Mouse (Mus musculus) stomach, postnatal 0 days (tissue): ENCODE results near the gene Samd4. TPM values are rescaled to one million over a fixed set of nuclear protein-coding genes. Genes with fewer than 3 reads are reported as not detected.
A peak's percentile ranks its signal among the peaks of the same experiment; 100 is the strongest.

ENCODE experiments used
- ATAC-seq: fragments of 200-750 bp; cut with Nextera tagmentation; 2 replicates; pipeline ENCODE4 v1.8.0; 2017; ENCODE audit not compliant: low FRiP score, low TSS enrichment
- DNase-seq: peaks from one replicate; pipeline ENCODE4 v3.0.0-alpha.2; 2016; ENCODE audit warnings: low spot score
- H3K27ac ChIP-seq: fragments of 300-500 bp; sonication (generic); replicated peaks from 2 replicates; pipeline ENCODE4 v1.5.1; 2014; ENCODE audit warnings: mild to moderate bottlenecking, control low read depth
- H3K27me3 ChIP-seq: fragments of 300-500 bp; sonication (generic); 2 replicates; pipeline ENCODE4 v1.6.1; 2014; ENCODE audit warnings: low read length; ENCODE audit not compliant: control insufficient read depth, insufficient read depth
- H3K36me3 ChIP-seq: fragments of 300-500 bp; sonication (generic); 2 replicates; pipeline ENCODE4 v1.6.1; 2014; ENCODE audit warnings: low read length, mixed read lengths; ENCODE audit not compliant: control insufficient read depth, insufficient read depth
- H3K4me1 ChIP-seq: fragments of 300-500 bp; sonication (generic); replicated peaks from 2 replicates; pipeline ENCODE4 v1.6.1; 2014; ENCODE audit warnings: antibody characterized with exemption; ENCODE audit not compliant: control insufficient read depth, insufficient read depth
- H3K4me2 ChIP-seq: fragments of 300-500 bp; sonication (generic); replicated peaks from 2 replicates; pipeline ENCODE4 v1.6.1; 2014; ENCODE audit warnings: low read depth, mild to moderate bottlenecking, control low read depth, moderate library complexity
- H3K4me3 ChIP-seq: fragments of 300-500 bp; sonication (generic); 2 replicates; pipeline ENCODE4 v1.5.1; 2014; ENCODE audit warnings: low read depth, low read length, control low read depth
- H3K9ac ChIP-seq: fragments of 300-500 bp; sonication (generic); 2 replicates; pipeline ENCODE4 v1.6.1; 2014; ENCODE audit warnings: mild to moderate bottlenecking, low read length, control low read depth, mixed read lengths
- H3K9me3 ChIP-seq: fragments of 300-500 bp; sonication (generic); 2 replicates; pipeline ENCODE4 v1.6.1; 2016; ENCODE audit warnings: low read length; ENCODE audit not compliant: control insufficient read depth
- CTCF ChIP-seq: IDR thresholded peaks from 2 replicates; pipeline ENCODE4 v1.5.1; 2016; ENCODE audit warnings: antibody characterized with exemption, low read depth, mild to moderate bottlenecking, moderate library complexity
- EP300 ChIP-seq: optimal IDR thresholded peaks from 2 replicates; pipeline ENCODE3; 2016; ENCODE audit warnings: antibody characterized with exemption
- WGBS: fragments of 180-500 bp; shearing (Covaris S2); extraction: QIAGEN DNeasy Blood & Tissue Kit; methylation state at CpG from one replicate; pipeline ENCODE4 v1.1.7; 2014; 5-methylcytosine and 5-hydroxymethylcytosine counted together
- polyA plus RNA-seq: library from polyadenylated mRNA; unstranded; fragments of >200 nt; fragmentation: Nextera tagmentation; extraction: Ambion mirVana; gene quantifications from 2 replicates; pipeline ENCODE4 v1.2.1, GENCODE M21; 2015

Gene Samd4
- polyA plus RNA-seq, 1 experiment from 2014 or later, result 4.1 TPM

- Histone ChIP-seq H3K9ac (no peak overlapping the region), H3K9me3 (no peaks in the 10 kb centered on the region), H3K4me2 (no peak overlapping the region), H3K27ac (no peak overlapping the region; the same call in 1 of the 2 replicates), H3K4me3 (no peak overlapping the region), H3K27me3 (no peaks in the 10 kb centered on the region), H3K36me3 (no peaks in the 10 kb centered on the region), H3K4me1 (0 out of 2 replicates have a peak, but pooled peaks cover 3% of the 10 kb centered on the region)
- no peak for ATAC-seq
- no peak for DNase-seq
- no peak for TF ChIP-seq CTCF
- TF ChIP-seq EP300, result no peak
- 39% methylated on average over 6 of the region's 6 CpGs for WGBS
Measured at GRCm38 (mm10) chr14:46941077-46941476, 58.4 kb downstream of the Samd4 start.

GRCm38 (mm10) chr14:46941896-46942812, 59.5 kb downstream of the Samd4 start:
- ATAC-seq (peak; percentile 67; the same call in 1 of the 2 replicates), DNase-seq (peak; percentile 43)
- 44% methylated on average over 23 of the region's 23 CpGs for WGBS
- Histone ChIP-seq H3K27me3 (no peaks in the 10 kb centered on the region), H3K27ac (peak overlapping the region; percentile 30; the same call in 1 of the 2 replicates), H3K4me3 (no peak overlapping the region), H3K9me3 (no peaks in the 10 kb centered on the region), H3K36me3 (no peaks in the 10 kb centered on the region), H3K4me2 (peak overlapping the region; percentile 34), H3K9ac (0 out of 2 replicates have a peak overlapping the region, but pooled peaks have one; percentile 14), H3K4me1 (0 out of 2 replicates have a peak, but pooled peaks cover 3% of the 10 kb centered on the region)
- TF ChIP-seq CTCF, result peak; percentile 39
- no peak for TF ChIP-seq EP300

DNA sequence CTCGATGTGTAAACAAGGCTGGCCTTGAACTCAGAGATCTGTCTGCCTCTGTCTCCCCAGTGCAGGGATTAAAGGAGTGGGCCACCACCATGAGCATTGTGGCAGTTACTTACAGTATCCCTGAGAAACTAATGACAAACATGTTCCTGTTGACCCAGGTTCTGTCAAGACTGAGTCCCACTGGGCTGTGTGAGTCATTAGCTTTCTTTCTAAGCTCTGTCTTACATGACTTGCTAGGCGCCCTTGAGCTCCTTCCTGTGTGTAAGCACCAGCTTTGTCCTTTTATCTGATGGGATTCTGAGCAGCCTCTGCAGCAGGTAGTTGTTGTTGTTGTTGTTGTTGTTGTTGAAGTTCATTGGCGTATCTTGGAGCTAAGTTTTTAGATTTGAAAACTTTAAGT, 61.8 kb downstream of the Samd4 start:
- H3K27me3 ChIP-seq, result no peaks in the 10 kb centered on the region

DNA sequence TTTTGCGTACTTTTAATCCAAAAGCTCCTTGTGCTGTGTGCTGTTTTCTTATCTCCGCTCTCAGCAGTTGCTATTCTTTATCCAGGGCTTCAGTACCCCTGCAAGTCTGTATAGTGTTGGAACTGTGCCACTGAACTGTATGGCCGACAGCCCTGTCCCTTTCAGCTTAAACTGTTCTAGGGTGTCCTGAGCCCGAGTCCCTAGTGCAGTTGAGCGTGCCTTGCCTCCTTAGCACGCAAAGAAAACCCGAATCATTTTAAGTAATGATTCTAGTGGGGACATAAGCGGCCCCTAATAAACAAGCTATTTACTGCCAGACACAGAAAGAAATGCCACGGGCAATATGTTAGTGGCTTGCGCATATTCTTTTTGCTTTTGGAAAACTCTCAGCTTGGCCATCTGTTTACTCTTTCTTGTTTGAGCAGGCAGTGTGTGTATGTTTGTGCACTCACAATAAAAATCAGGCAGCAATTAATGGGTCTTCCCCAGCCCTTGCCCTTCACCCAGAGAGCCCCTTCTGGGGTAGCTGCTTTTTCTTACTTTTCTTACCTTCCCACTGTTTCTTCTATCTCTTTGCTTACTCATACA, 63.3 kb downstream of the Samd4 start:
- ATAC-seq, result no peak

More for the DNA sequence above, 61.8 kb downstream of the Samd4 start:
- no peak overlapping the region for H3K9ac ChIP-seq
- H3K4me1 ChIP-seq, result 0 out of 2 replicates have a peak, but pooled peaks cover 3% of the 10 kb centered on the region
- H3K4me2 ChIP-seq, result no peak overlapping the region
- no peak overlapping the region for H3K27ac ChIP-seq
- H3K9me3 ChIP-seq, result no peaks in the 10 kb centered on the region
- 78% methylated on average over 3 of the region's 3 CpGs for whole genome bisulfite sequencing
- ATAC-seq, result no peak
- no peak overlapping the region for H3K4me3 ChIP-seq
- no peak for DNase-seq
- TF ChIP-seq CTCF (no peak), EP300 (no peak)
- no peaks in the 10 kb centered on the region for H3K36me3 ChIP-seq

GRCm38 (mm10) chr14:46947644-46948043, 65.0 kb downstream of the Samd4 start:
- Histone ChIP-seq H3K27me3 (no peaks in the 10 kb centered on the region), H3K4me2 (no peak overlapping the region), H3K36me3 (no peaks in the 10 kb centered on the region), H3K9ac (no peak overlapping the region), H3K27ac (no peak overlapping the region), H3K4me3 (no peak overlapping the region), H3K9me3 (no peaks in the 10 kb centered on the region), H3K4me1 (no peaks in the 10 kb centered on the region)
- TF ChIP-seq EP300, result no peak
- TF ChIP-seq CTCF, result no peak
- ATAC-seq (no peak), DNase-seq (no peak)
- WGBS, result 87% methylated on average over 3 of the region's 3 CpGs

More for the DNA sequence above, 63.3 kb downstream of the Samd4 start:
- H3K36me3 ChIP-seq, result no peaks in the 10 kb centered on the region
- no peak for DNase-seq
- no peak overlapping the region for H3K4me2 ChIP-seq
- H3K27ac ChIP-seq, result no peak overlapping the region
- 0 out of 2 replicates have a peak, but pooled peaks cover 3% of the 10 kb centered on the region for H3K4me1 ChIP-seq
- no peaks in the 10 kb centered on the region for H3K27me3 ChIP-seq
- WGBS, result 64% methylated on average over 10 of the region's 10 CpGs
- TF ChIP-seq CTCF (no peak), EP300 (no peak)
- no peak overlapping the region for H3K4me3 ChIP-seq
- H3K9ac ChIP-seq, result no peak overlapping the region
- H3K9me3 ChIP-seq, result no peaks in the 10 kb centered on the region
